Mouse (Mus musculus): ENCODE measurements around the gene Daglb. TPM values are rescaled to one million over a fixed set of nuclear protein-coding genes. Genes with fewer than 3 reads are reported as not detected.
A peak's percentile ranks its signal among the peaks of the same experiment; 100 is the strongest.

Gene Daglb
- polyA plus RNA-seq, 1 experiment from 2014 or later, result 10.3 TPM

DNA sequence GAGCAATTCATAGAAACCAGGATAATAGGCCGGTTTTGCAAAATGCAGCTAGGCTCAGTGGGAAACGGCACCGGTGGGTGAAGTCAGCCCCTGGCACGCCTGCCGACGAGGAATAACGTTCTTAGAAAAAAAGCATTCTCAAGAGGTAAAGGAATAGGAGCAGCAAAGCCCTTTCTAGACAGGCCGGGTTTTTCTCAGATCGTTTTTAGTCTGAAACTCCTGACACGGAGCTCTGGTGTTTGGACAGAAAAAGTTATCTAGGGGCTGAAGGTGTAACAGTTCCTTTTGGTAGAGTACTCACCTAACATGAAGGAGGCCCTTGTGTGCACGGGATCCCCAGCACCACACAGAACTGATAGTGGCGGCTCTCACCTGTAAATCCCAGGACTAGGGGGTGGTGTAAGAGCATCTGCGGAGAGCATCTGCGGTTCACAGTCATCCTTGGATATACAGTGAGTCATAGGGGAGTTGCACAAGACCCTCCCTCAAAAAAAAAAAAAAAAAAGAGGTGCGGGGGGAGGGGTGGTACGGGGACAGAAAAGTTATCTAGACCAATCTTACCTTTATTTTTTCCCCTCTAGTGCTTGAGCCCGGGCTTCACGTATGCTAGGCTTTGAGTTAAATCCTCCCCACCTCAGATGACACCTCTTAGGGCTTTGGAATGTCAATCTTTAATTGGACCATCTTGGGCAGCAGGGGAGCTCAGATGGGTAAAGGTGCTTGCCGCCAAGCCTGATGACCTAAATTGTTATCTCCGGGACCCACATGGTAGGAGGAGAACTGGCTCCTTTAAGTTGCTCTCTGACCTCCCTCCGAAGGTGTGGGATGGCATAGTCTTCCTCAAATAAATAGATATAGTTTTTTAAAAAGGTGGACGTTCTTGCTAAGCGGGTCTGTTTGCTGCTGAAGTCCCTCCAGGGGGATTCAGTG, 1.0 kb downstream of the Daglb start:
- ATAC-seq (ENCODE audit: insufficient read depth, low FRiP score), result no peak
- Histone ChIP-seq H3K27me3 (ENCODE audit: control insufficient read depth, insufficient read depth, low read length) (no peaks in the 10 kb centered on the region), H3K4me1 (ENCODE audit: control insufficient read depth, insufficient read depth, low read length) (peaks cover 12% of the 10 kb centered on the region), H3K9me3 (replicated peaks; ENCODE audit: control insufficient read depth, low read length) (no peaks in the 10 kb centered on the region), H3K9ac (ENCODE audit: low read length) (peak overlapping the region; percentile 80), H3K27ac (ENCODE audit: low read length) (no peak overlapping the region), H3K4me3 (replicated peaks; ENCODE audit: low read length) (peak overlapping the region; percentile 82), H3K36me3 (ENCODE audit: control insufficient read depth, insufficient read depth, low read length) (peaks cover 2% of the 10 kb centered on the region; the same call in 1 of the 2 replicates), H3K4me2 (ENCODE audit: low read depth, low read length) (peak overlapping the region; percentile 97)
- 32% methylated on average over 23 of the region's 23 CpGs for WGBS

DNA sequence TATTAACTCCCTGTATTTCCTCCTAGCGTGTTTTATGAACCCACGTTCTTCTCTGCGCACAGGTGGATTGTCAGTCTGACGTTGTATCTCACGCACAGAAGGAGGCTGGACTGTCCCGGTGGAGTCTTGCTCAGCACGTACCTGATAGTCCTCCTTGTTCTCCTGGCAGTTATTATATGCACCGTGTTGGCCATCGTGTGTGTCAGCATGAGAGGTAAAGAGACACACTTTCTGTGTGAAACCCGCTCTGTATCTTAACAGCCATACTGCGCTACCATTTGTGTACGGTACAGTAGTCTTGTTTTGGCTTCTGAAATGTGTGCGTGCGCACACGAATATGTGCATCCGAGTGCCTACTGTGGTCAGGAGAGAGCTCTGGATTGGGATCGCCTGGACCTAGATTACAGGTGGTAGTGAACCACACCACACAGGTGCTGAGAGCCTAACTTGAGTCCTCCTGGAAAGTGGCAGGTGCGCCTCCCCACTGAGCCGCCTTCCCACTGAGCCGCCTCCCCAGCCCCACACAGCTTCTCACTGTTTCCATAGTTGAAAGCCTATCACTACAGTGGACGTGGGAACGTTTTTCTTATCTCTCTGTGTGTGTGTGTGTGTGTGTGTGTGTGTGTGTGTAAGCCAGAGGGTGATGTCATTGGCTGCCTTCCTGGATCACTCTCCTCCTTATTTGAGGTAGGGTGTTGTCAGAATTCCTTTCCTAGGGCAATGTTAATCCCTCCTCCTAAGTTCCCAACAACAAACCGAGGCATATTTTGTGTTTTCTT, 2.7 kb downstream of the Daglb start:
- peaks cover 12% of the 10 kb centered on the region for H3K4me1 ChIP-seq (ENCODE audit: control insufficient read depth, insufficient read depth, low read length)
- WGBS, result 89% methylated on average over 23 of the region's 23 CpGs
- H3K27ac ChIP-seq (ENCODE audit: low read length), result no peak overlapping the region
- no peak overlapping the region for H3K4me2 ChIP-seq (ENCODE audit: low read depth, low read length)
- no peak overlapping the region for H3K9ac ChIP-seq (ENCODE audit: low read length)
- H3K9me3 ChIP-seq (replicated peaks; ENCODE audit: control insufficient read depth, low read length), result no peaks in the 10 kb centered on the region
- H3K4me3 ChIP-seq (replicated peaks; ENCODE audit: low read length), result no peak overlapping the region
- no peaks in the 10 kb centered on the region for H3K27me3 ChIP-seq (ENCODE audit: control insufficient read depth, insufficient read depth, low read length)
- ATAC-seq (ENCODE audit: insufficient read depth, low FRiP score), result no peak
- H3K36me3 ChIP-seq (ENCODE audit: control insufficient read depth, insufficient read depth, low read length), result peaks cover 2% of the 10 kb centered on the region; the same call in 1 of the 2 replicates

DNA sequence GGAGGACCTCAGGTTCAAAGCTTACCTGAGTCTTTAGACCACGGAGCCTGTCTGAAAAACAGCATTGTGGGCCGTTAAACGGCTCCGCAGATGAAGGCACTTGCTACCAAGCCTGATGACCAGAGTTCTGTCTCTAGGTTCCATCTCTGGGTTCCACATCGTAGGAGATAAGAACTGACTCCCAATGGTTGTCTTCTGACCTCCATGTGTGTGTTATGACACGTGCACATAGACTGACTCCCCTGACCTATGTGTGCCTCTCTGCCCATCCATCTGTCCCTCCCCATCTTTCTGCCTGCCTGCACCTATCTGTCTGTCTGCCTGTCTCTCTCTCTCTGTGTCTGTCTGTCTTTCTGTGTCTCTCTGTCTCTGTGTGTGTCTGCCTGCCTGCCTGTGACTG, 3.5 kb downstream of the Daglb start:
- no peak overlapping the region for H3K9ac ChIP-seq (ENCODE audit: low read length)
- peaks cover 2% of the 10 kb centered on the region; the same call in 1 of the 2 replicates for H3K36me3 ChIP-seq (ENCODE audit: control insufficient read depth, insufficient read depth, low read length)
- H3K9me3 ChIP-seq (replicated peaks; ENCODE audit: control insufficient read depth, low read length), result no peaks in the 10 kb centered on the region
- 85% methylated on average over 6 of the region's 6 CpGs for WGBS
- no peak for ATAC-seq (ENCODE audit: insufficient read depth, low FRiP score)
- H3K4me3 ChIP-seq (replicated peaks; ENCODE audit: low read length), result no peak overlapping the region
- no peak overlapping the region for H3K27ac ChIP-seq (ENCODE audit: low read length)
- H3K27me3 ChIP-seq (ENCODE audit: control insufficient read depth, insufficient read depth, low read length), result no peaks in the 10 kb centered on the region
- no peak overlapping the region for H3K4me2 ChIP-seq (ENCODE audit: low read depth, low read length)
- peaks cover 12% of the 10 kb centered on the region for H3K4me1 ChIP-seq (ENCODE audit: control insufficient read depth, insufficient read depth, low read length)

DNA sequence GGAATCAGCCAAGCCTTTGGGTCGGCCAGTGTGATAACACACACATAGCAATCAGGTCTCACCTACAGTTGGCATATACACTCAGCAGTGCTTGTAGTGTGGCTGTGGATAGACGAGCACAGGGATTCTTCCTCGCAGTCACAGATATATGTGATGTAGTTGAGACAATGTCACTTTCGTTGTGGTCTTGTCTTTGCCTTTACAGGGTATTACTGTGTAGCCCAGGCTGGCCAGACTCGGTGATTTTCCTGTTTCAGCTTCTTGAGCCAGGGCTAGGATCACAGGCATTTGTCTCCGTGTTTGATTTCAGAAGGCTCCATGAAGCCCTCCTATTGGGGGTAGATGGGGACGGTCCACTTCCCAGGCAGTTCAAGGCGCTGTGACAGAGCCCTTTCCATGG, 5.2 kb downstream of the Daglb start:
- Histone ChIP-seq H3K9ac (ENCODE audit: low read length) (no peak overlapping the region), H3K9me3 (replicated peaks; ENCODE audit: control insufficient read depth, low read length) (no peaks in the 10 kb centered on the region), H3K4me3 (replicated peaks; ENCODE audit: low read length) (no peak overlapping the region), H3K27ac (ENCODE audit: low read length) (no peak overlapping the region), H3K27me3 (ENCODE audit: control insufficient read depth, insufficient read depth, low read length) (no peaks in the 10 kb centered on the region), H3K36me3 (ENCODE audit: control insufficient read depth, insufficient read depth, low read length) (peaks cover 2% of the 10 kb centered on the region; the same call in 1 of the 2 replicates), H3K4me2 (ENCODE audit: low read depth, low read length) (no peak overlapping the region), H3K4me1 (ENCODE audit: control insufficient read depth, insufficient read depth, low read length) (peaks cover 7% of the 10 kb centered on the region)
- no peak for ATAC-seq (ENCODE audit: insufficient read depth, low FRiP score)
- whole genome bisulfite sequencing, result 92% methylated on average over 8 of the region's 8 CpGs

DNA sequence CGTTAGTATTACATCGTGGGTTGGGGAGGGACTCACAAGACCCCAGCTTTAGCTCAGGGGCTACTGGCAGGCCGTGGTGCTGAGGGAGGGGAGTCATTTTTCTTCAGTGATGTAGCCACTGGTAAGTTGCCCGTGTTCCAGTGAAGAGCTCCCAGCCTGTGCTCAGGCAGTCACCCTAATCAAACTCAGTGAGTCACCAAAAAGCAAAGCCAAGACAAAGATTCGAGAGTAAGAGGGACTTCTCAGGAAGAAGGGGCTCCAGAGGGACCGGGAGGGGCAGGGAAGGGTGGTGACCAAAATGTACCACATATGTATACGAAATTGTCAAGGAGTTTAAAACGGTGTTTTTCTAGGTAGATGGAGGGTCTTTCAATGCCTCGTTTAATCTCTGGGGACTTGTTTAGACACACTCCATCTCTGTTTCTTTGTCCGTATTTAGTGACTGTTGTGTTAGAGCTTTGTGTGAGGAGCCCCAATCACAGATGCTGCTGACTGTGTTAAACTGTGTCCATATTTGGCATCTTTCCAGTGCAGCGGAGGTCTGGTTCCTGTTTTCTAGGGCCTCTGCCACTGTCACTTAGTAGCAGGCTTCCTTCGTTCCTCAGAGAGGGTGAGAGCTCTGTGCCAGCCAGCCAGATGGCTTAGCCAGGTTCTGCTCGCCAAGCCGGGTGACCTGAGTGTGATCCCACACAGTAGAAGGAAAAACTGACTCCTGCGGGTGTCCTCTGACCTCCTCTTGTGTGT, 6.2 kb downstream of the Daglb start:
- Histone ChIP-seq H3K27ac (ENCODE audit: low read length) (peak overlapping the region; percentile 56; the same call in 1 of the 2 replicates), H3K4me2 (ENCODE audit: low read depth, low read length) (no peak overlapping the region), H3K4me1 (ENCODE audit: control insufficient read depth, insufficient read depth, low read length) (peaks cover 3% of the 10 kb centered on the region; the same call in 1 of the 2 replicates), H3K9me3 (replicated peaks; ENCODE audit: control insufficient read depth, low read length) (no peaks in the 10 kb centered on the region), H3K27me3 (ENCODE audit: control insufficient read depth, insufficient read depth, low read length) (no peaks in the 10 kb centered on the region), H3K9ac (ENCODE audit: low read length) (no peak overlapping the region), H3K36me3 (ENCODE audit: control insufficient read depth, insufficient read depth, low read length) (peaks cover 2% of the 10 kb centered on the region; the same call in 1 of the 2 replicates), H3K4me3 (replicated peaks; ENCODE audit: low read length) (no peak overlapping the region)
- ATAC-seq (ENCODE audit: insufficient read depth, low FRiP score), result peak; percentile 51; the same call in 1 of the 2 replicates
- WGBS, result 70% methylated on average over 15 of the region's 15 CpGs

DNA sequence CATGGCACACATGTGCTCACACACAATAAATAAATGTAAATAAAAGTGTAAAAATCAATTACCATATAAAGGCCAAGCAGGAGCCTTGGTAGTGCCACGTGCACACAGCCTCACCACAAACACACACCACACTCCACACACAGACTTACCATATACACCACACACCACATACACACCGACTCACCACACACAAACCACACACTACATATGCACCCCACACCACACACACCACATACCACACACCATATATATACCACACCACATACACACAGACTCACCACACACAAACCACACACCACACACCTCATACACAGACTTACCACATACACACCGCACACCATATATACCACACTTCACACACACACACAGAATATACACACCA, 6.8 kb downstream of the Daglb start:
- H3K27ac ChIP-seq (ENCODE audit: low read length), result peak overlapping the region; percentile 18; the same call in 1 of the 2 replicates
- H3K9me3 ChIP-seq (replicated peaks; ENCODE audit: control insufficient read depth, low read length), result no peaks in the 10 kb centered on the region
- ATAC-seq (ENCODE audit: insufficient read depth, low FRiP score), result no peak
- no peak overlapping the region for H3K4me2 ChIP-seq (ENCODE audit: low read depth, low read length)
- H3K4me3 ChIP-seq (replicated peaks; ENCODE audit: low read length), result no peak overlapping the region
- H3K4me1 ChIP-seq (ENCODE audit: control insufficient read depth, insufficient read depth, low read length), result no peaks in the 10 kb centered on the region
- H3K27me3 ChIP-seq (ENCODE audit: control insufficient read depth, insufficient read depth, low read length), result no peaks in the 10 kb centered on the region
- WGBS, result 87% methylated on average over 3 of the region's 3 CpGs
- H3K9ac ChIP-seq (ENCODE audit: low read length), result no peak overlapping the region
- H3K36me3 ChIP-seq (ENCODE audit: control insufficient read depth, insufficient read depth, low read length), result peaks cover 2% of the 10 kb centered on the region; the same call in 1 of the 2 replicates

DNA sequence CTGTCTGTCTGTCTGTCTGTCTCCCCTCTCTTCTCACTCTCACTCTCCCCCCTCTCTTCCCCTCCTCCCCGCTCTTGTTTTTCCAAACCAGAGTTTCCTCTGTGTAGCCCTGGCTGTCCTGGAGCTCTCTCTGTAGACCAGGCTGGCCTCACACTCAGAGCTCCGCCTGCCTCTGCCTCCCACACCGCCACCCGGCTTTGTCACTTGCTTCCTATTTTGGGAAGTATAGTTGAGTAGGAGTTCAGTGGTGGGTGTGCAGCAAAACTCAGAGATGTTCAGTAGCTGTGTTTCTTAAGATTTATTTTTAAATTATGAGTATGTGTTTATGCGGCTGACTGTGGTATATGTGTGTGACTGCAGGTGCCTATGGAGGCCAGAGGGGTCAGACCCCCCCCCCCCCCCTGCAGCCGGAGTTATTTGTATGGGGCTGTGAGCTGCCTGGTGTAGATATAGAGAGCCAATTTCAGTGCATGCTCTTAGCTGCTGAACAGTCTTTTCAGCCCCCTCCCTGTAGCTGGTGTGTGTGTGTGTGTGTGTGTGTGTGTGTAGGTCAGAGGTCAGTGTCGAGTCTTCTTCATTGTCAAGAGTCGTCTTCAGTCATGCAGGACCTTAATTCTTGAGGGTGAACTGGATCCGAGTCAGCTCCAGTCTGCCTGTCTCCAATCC, 7.7 kb downstream of the Daglb start:
- no peaks in the 10 kb centered on the region for H3K9me3 ChIP-seq (replicated peaks; ENCODE audit: control insufficient read depth, low read length)
- no peak overlapping the region for H3K4me2 ChIP-seq (ENCODE audit: low read depth, low read length)
- no peak overlapping the region for H3K27ac ChIP-seq (ENCODE audit: low read length)
- H3K9ac ChIP-seq (ENCODE audit: low read length), result no peak overlapping the region
- H3K27me3 ChIP-seq (ENCODE audit: control insufficient read depth, insufficient read depth, low read length), result no peaks in the 10 kb centered on the region
- 79% methylated on average over 8 of the region's 9 CpGs for WGBS
- no peak for ATAC-seq (ENCODE audit: insufficient read depth, low FRiP score)
- no peak overlapping the region for H3K4me3 ChIP-seq (replicated peaks; ENCODE audit: low read length)
- H3K4me1 ChIP-seq (ENCODE audit: control insufficient read depth, insufficient read depth, low read length), result no peaks in the 10 kb centered on the region
- H3K36me3 ChIP-seq (ENCODE audit: control insufficient read depth, insufficient read depth, low read length), result peaks cover 2% of the 10 kb centered on the region; the same call in 1 of the 2 replicates

DNA sequence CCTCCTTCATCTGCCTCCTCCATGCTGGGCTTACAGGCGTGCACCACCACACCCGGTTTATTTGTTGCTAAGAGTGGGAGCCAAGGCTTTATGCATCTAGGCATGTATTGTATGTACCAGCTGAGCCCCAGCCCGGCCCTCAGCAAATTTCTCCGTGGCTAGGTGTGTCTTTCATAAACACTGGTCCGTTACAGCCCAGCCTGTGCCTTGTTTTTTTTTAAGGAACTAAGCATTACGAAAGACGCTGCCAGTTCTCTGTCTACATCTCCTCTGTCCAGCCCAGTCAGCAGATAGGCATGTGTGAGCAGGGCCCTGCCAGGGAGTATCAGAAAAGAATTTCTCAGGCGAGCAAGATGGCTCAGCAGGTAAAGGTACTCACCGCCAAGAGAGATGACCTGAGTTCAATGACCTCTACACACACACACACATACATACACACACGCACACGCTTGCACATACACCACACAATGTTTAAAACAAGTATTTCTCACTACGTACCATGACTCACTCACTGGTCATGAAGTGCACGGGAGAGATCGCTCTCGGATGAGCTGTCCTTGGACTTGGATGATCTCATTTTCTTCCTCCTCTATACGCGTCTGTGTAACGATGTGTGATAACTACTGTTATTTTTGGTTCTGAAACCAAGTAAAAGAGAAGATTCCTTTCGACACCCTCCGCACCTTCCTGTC, 10.9 kb downstream of the Daglb start:
- Histone ChIP-seq H3K36me3 (ENCODE audit: control insufficient read depth, insufficient read depth, low read length) (no peaks in the 10 kb centered on the region; the same call in 1 of the 2 replicates), H3K27me3 (ENCODE audit: control insufficient read depth, insufficient read depth, low read length) (no peaks in the 10 kb centered on the region), H3K4me2 (ENCODE audit: low read depth, low read length) (no peak overlapping the region), H3K27ac (ENCODE audit: low read length) (no peak overlapping the region), H3K4me1 (ENCODE audit: control insufficient read depth, insufficient read depth, low read length) (no peaks in the 10 kb centered on the region), H3K4me3 (replicated peaks; ENCODE audit: low read length) (no peak overlapping the region), H3K9ac (ENCODE audit: low read length) (no peak overlapping the region), H3K9me3 (replicated peaks; ENCODE audit: control insufficient read depth, low read length) (no peaks in the 10 kb centered on the region)
- ATAC-seq (ENCODE audit: insufficient read depth, low FRiP score), result no peak; the same call in 1 of the 2 replicates
- 79% methylated on average over 20 of the region's 20 CpGs for WGBS
